Mouse (Mus musculus): Measurements from ENCODE around the gene D630023F18Rik.

GRCm38 (mm10) chr1:65122574-65123372, at the start of gene D630023F18Rik:
- TF ChIP-seq CTCF (IDR thresholded peaks at IDR 0.05; ENCODE audit: extremely low read depth, insufficient read length, insufficient replicate concordance, low read depth, low read length) (no peak), POLR2A (IDR thresholded peaks at IDR 0.05; ENCODE audit: low read depth, low read length) (no peak)

Data from small intestine, adult 2 months (tissue).